Mouse (Mus musculus) G1E (cell line): Measurements from ENCODE around the gene Dock4.

Source experiments
- CTCF ChIP-seq: IDR thresholded peaks from 2 replicates; pipeline ENCODE4 v1.5.1; 2012; ENCODE audit warnings: low read depth, low read length, inconsistent platforms, mixed read lengths
- GATA1 ChIP-seq: IDR thresholded peaks from 2 replicates; pipeline ENCODE4 v1.6.1; 2012; ENCODE audit warnings: borderline replicate concordance, low read length, inconsistent platforms, mixed read lengths
- GATA2 ChIP-seq: IDR thresholded peaks from 2 replicates; pipeline ENCODE4 v1.6.1; 2012; ENCODE audit warnings: low read depth, low read length, inconsistent platforms, borderline replicate concordance
- TAL1 ChIP-seq: conservative IDR thresholded peaks from 2 replicates; pipeline ENCODE4 v1.6.1; 2012; ENCODE audit warnings: low read depth, low read length, inconsistent platforms, mixed read lengths

DNA sequence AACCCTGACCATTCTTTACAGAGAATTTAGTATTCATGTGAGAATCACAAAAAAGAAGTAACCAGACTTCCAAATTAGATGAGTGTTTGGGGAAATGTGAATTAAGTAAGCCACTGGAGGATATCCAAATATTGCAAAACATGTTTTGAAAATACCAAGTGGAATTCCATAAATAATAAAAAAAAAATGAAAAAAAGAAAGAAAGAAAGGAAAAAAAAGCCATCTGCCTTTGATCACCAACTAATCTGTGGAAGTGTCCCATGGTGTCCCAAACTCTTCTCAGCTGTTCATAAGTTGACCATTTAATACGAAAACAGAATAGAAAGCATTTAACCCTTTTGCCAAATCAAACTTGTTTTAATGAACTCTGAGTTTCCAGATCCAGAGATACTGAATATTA, 118.0 kb downstream of the Dock4 start:
- TF ChIP-seq GATA2, result no peak
- TF ChIP-seq CTCF, result no peak
- no peak for TF ChIP-seq TAL1
- TF ChIP-seq GATA1, result no peak
